Mouse (Mus musculus): ENCODE data around the gene Zfp511.

GRCm38 (mm10) chr7:140077698-140078097 is 41.5 kb downstream of the Zfp511 start:
- TF ChIP-seq POLR2A (IDR thresholded peaks at IDR 0.05; ENCODE audit: borderline replicate concordance, extremely low read depth, insufficient read depth, insufficient read length, poor library complexity, severe bottlenecking) (no peak), CTCF (IDR thresholded peaks at IDR 0.05; ENCODE audit: borderline replicate concordance, extremely low read depth, insufficient read depth, insufficient read length) (no peak)
